In the genomic region with DNA sequence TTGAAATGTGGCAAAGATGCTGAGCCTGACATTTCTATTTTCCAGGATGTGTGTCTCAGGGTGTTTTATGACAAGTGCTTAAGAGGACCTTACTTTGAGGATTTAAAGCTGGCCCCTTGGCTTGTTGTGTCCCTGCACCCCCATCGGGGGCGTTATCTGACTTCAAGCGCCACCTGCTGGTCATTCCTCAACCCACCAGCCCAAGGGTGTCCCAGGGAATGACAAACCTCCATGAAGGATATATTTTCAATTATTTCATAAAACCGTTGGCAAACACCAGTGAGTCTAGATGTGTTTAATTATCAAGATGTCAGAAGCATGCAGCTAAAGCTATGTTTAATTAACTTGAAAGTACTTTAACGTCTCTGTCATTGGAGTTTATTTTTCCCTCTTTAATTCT, we compare ENCODE assay signal across 7 mouse cellular contexts. TPM values are rescaled to one million over a fixed set of nuclear protein-coding genes. Genes with fewer than 3 reads are reported as not detected.
DNase-seq lines count a peak whose midpoint lies in the region; ATAC-seq and TF ChIP-seq lines count a peak whose summit lies in the region.

No protein-coding gene starts in this region.

- no peak overlapping the region for H3K27ac ChIP-seq in cerebellum, adult 2 months (ENCODE audit: insufficient read depth, low read length)
- no peak overlapping the region for H3K27ac ChIP-seq in forebrain, embryonic 16.5 days (ENCODE audit: low read length)
- no peak overlapping the region for H3K27ac ChIP-seq in hindbrain, embryonic 15.5 days (replicated peaks)

- H3K27me3 ChIP-seq in cerebellum, adult 2 months (ENCODE audit: control insufficient read depth, insufficient read depth, low read length): no peaks in the 10 kb centered on the region
- no peaks in the 10 kb centered on the region for H3K27me3 ChIP-seq in forebrain, embryonic 16.5 days (replicated peaks; ENCODE audit: control insufficient read depth, insufficient read depth, low read length)
- no peaks in the 10 kb centered on the region for H3K27me3 ChIP-seq in hindbrain, embryonic 15.5 days

- no peak for TF ChIP-seq POLR2A in cerebellum, adult 2 months (IDR thresholded peaks at IDR 0.05; ENCODE audit: borderline replicate concordance, insufficient read depth, low read length)

- no peak overlapping the region for H3K9ac ChIP-seq in forebrain, embryonic 16.5 days (replicated peaks; ENCODE audit: low read depth, low read length)
- no peak overlapping the region for H3K9ac ChIP-seq in hindbrain, embryonic 15.5 days

- peak; percentile 74 for DNase-seq in R1 (ENCODE audit: low read depth, low spot score)
- DNase-seq in cerebellum, adult 2 months: peak; percentile 56 to 60
- peak; percentile 58 to 77 for DNase-seq in left cerebral cortex, postnatal 14 days (ENCODE audit: low spot score in 2 of 2)
- peak; percentile 81 for DNase-seq in mesoderm, embryonic 11.5 days (ENCODE audit: low read depth, low spot score)
- DNase-seq in skeletal muscle tissue, adult 2 months (ENCODE audit: low read depth, low spot score): peak; percentile 43

- no peak overlapping the region for H3K4me2 ChIP-seq in forebrain, embryonic 16.5 days (ENCODE audit: low read length)
- no peak overlapping the region for H3K4me2 ChIP-seq in hindbrain, embryonic 15.5 days

- no peak overlapping the region for H3K4me3 ChIP-seq in cerebellum, adult 2 months (replicated peaks; ENCODE audit: insufficient read depth, low read depth, low read length)
- H3K4me3 ChIP-seq in forebrain, embryonic 16.5 days (replicated peaks; ENCODE audit: low read length): no peak overlapping the region
- no peak overlapping the region for H3K4me3 ChIP-seq in hindbrain, embryonic 15.5 days

- H3K36me3 ChIP-seq in forebrain, embryonic 16.5 days (ENCODE audit: control insufficient read depth, insufficient read depth): no peaks in the 10 kb centered on the region
- H3K36me3 ChIP-seq in hindbrain, embryonic 15.5 days: no peaks in the 10 kb centered on the region

- no peaks in the 10 kb centered on the region for H3K9me3 ChIP-seq in forebrain, embryonic 16.5 days (ENCODE audit: control insufficient read depth, low read length)
- no peaks in the 10 kb centered on the region for H3K9me3 ChIP-seq in hindbrain, embryonic 15.5 days

- peak; percentile 83 for TF ChIP-seq CTCF in cerebellum, adult 2 months (IDR thresholded peaks at IDR 0.05; ENCODE audit: borderline replicate concordance, insufficient read depth, low read depth, low read length)

- ATAC-seq in forebrain, embryonic 16.5 days: peak; percentile 88
- ATAC-seq in hindbrain, embryonic 15.5 days (ENCODE audit: low FRiP score, low read depth): peak; percentile 87

- WGBS in cerebellum, adult 2 months: 7% methylated on average over 5 of the region's 5 CpGs
- WGBS in forebrain, embryonic 16.5 days: 4% methylated on average over 5 of the region's 5 CpGs
- 4% methylated on average over 5 of the region's 5 CpGs for WGBS in hindbrain, embryonic 15.5 days

- intact Hi-C loops in left cerebral cortex, postnatal 14 days (cut with DNase I): loop anchor here (1.0 kb wide), 1 partner anchor 110 kb away; no protein-coding TSS in a partner anchor

- no peaks in the 10 kb centered on the region for H3K4me1 ChIP-seq in cerebellum, adult 2 months (ENCODE audit: control insufficient read depth, insufficient read depth, low read length)
- no peaks in the 10 kb centered on the region for H3K4me1 ChIP-seq in forebrain, embryonic 16.5 days (replicated peaks; ENCODE audit: control insufficient read depth, insufficient read depth, low read length)
- peaks cover 13% of the 10 kb centered on the region for H3K4me1 ChIP-seq in hindbrain, embryonic 15.5 days (replicated peaks)

RNA-seq across cellular contexts. Expression of gene Lmo2, which starts 24.5 kb away (rescaled TPM):
- polyA plus RNA-seq in cerebellum, adult 2 months (2012; rRNA removed): 26.0 and 29.2 TPM in 2 replicates
- 19.8 and 20.0 TPM in 2 replicates for polyA plus RNA-seq in forebrain, embryonic 16.5 days (2015; fragmentation: Nextera tagmentation; extraction: Ambion mirVana)
- polyA plus RNA-seq in hindbrain, embryonic 15.5 days (2015; fragmentation: Nextera tagmentation; extraction: Ambion mirVana): 36.0 and 37.9 TPM in 2 replicates
- total RNA-seq in left cerebral cortex, postnatal 14 days (2021): 10 to 100 TPM; 19.0 to 21.9 TPM

RNA-seq across cellular contexts. Expression of gene Fbxo3, which starts 45.3 kb away (rescaled TPM):
- 65.7 and 70.8 TPM in 2 replicates for polyA plus RNA-seq in cerebellum, adult 2 months (2012; rRNA removed)
- polyA plus RNA-seq in forebrain, embryonic 16.5 days (2015; fragmentation: Nextera tagmentation; extraction: Ambion mirVana): 64.3 and 66.1 TPM in 2 replicates
- 66.9 and 67.0 TPM in 2 replicates for polyA plus RNA-seq in hindbrain, embryonic 15.5 days (2015; fragmentation: Nextera tagmentation; extraction: Ambion mirVana)
- total RNA-seq in left cerebral cortex, postnatal 14 days (2021): 10 to 100 TPM; 52.2 to 53.6 TPM

RNA-seq across cellular contexts. Expression of gene 4931422A03Rik, which starts 45.9 kb away (rescaled TPM):
- not detected in 2 replicates for polyA plus RNA-seq in cerebellum, adult 2 months (2012; rRNA removed)
- 2.2 and 3.2 TPM in 2 replicates for polyA plus RNA-seq in forebrain, embryonic 16.5 days (2015; fragmentation: Nextera tagmentation; extraction: Ambion mirVana)
- 2.7 and 3.0 TPM in 2 replicates for polyA plus RNA-seq in hindbrain, embryonic 15.5 days (2015; fragmentation: Nextera tagmentation; extraction: Ambion mirVana)
- total RNA-seq in left cerebral cortex, postnatal 14 days (2021): not detected
